Mouse (Mus musculus) kidney, postnatal 4 days (tissue): Measurements from ENCODE around the gene Sec11a.

ENCODE experiments used
- DNase-seq, 2 experiments: peaks; one replicate each; pipeline ENCODE4 v3.0.0; 2021; ENCODE audit warnings: mixed read lengths in 2 of 2

Gene Sec11a

GRCm38 (mm10) chr7:80855316-80855715 lies 92.3 kb downstream of the Sec11a start:
- no peak for DNase-seq
